Mouse (Mus musculus): ENCODE results near the gene Nkd1. TPM values are rescaled to one million over a fixed set of nuclear protein-coding genes. Genes with fewer than 3 reads are reported as not detected.
A peak's percentile ranks its signal among the peaks of the same experiment; 100 is the strongest.

Nkd1 gene
- polyA plus RNA-seq, 1 experiment: 3.4 TPM

DNA sequence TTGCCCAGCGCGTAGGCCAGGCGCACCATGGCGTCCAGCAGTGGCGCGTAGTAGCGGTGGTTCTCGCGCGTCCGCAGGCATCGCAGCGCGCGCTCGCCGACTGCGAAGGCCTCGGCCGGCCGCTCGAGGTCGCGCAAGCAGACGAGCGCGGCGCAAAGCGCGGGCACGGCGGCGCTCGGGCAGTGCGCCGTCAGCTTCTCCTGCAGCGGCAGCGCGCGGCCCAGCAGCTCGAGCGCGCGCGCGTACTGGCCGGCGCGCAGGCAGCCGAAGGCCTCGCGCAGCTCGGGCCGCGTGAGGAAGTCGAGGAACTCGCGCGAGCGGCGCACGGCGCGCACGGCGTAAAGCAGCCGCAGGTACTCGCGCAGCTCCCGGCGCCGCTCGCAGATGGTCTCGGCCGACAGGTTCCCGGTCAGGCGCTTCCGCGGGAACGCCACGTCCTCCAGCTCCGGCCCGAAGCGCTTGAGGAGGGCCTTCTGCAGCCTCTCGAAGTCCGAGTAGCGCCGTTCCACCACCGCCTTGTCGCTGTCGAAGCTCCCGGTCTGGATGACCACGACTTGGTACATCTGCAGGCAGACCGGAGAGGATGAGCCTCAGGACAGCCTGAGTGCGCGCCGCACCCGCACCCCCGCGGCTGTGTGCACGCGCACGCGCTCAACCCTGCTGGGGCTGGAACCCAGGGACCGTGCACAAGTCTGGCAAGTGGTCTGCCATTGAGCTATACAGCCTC, 106.3 kb downstream of the Nkd1 start:
- Histone ChIP-seq H3K36me3 (ENCODE audit: control insufficient read depth, insufficient read depth, low read length) (peaks cover 42% of the 10 kb centered on the region), H3K27ac (ENCODE audit: control insufficient read depth, insufficient read depth, low read length) (no peak overlapping the region), H3K4me1 (replicated peaks; ENCODE audit: control insufficient read depth, insufficient read depth, low read length) (0 out of 2 replicates have a peak, but pooled peaks cover 4% of the 10 kb centered on the region), H3K4me3 (ENCODE audit: control insufficient read depth, insufficient read depth, low read length) (no peak overlapping the region), H3K27me3 (ENCODE audit: control insufficient read depth, insufficient read depth, low read length) (no peaks in the 10 kb centered on the region)
- TF ChIP-seq POLR2A (IDR thresholded peaks at IDR 0.05; ENCODE audit: control insufficient read depth, extremely low read depth, insufficient read depth, low read length, poor library complexity): no peak
- TF ChIP-seq CTCF (IDR thresholded peaks at IDR 0.05; ENCODE audit: borderline replicate concordance, control insufficient read depth, extremely low read depth, insufficient read depth, low read length, poor library complexity): no peak
- 98% methylated on average over 105 of the region's 105 CpGs for WGBS
- no peak for DNase-seq

DNA sequence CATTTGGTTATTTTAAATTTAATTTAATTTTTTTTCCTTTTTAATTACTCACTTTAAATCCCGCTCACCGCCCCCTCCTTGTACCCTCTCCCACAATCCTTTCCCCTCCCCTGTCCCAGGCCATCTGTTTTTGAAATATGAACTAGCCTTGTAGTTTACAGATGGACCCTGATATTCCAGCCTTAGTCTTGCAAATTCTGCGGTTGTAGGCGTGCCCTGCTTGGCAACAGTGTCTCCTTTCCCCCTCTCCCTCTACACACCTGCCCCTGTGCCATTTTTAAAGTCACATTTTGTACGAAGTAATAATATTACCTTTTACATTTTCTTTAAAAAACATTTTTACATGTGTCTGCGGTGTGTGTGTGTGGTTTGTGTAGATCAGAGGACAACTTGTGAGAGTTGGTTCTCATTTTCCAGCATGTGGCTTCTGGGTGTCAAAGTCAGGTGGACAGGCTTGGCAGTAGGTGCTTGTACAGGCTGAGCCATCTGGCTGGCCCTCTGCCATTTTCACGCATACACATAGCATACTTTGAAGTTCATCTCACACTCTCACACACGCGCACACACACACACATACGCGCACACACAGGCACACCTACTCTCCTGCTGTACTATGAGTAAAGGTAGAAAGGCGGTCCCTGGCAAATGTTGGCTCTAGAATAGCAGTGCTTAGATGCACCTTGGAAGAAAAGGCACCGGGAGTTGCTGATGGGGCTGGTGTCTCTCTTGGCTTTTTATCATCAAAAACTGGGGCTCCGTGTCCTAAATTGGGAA, 107.0 kb downstream of the Nkd1 start:
- DNase-seq: no peak
- Histone ChIP-seq H3K36me3 (ENCODE audit: control insufficient read depth, insufficient read depth, low read length) (peaks cover 42% of the 10 kb centered on the region), H3K4me3 (ENCODE audit: control insufficient read depth, insufficient read depth, low read length) (no peak overlapping the region), H3K4me1 (replicated peaks; ENCODE audit: control insufficient read depth, insufficient read depth, low read length) (peaks cover 5% of the 10 kb centered on the region; the same call in 1 of the 2 replicates), H3K27me3 (ENCODE audit: control insufficient read depth, insufficient read depth, low read length) (no peaks in the 10 kb centered on the region), H3K27ac (ENCODE audit: control insufficient read depth, insufficient read depth, low read length) (no peak overlapping the region)
- TF ChIP-seq CTCF (IDR thresholded peaks at IDR 0.05; ENCODE audit: borderline replicate concordance, control insufficient read depth, extremely low read depth, insufficient read depth, low read length, poor library complexity) (no peak), POLR2A (IDR thresholded peaks at IDR 0.05; ENCODE audit: control insufficient read depth, extremely low read depth, insufficient read depth, low read length, poor library complexity) (no peak)
- WGBS: 92% methylated on average over 14 of the region's 14 CpGs

DNA sequence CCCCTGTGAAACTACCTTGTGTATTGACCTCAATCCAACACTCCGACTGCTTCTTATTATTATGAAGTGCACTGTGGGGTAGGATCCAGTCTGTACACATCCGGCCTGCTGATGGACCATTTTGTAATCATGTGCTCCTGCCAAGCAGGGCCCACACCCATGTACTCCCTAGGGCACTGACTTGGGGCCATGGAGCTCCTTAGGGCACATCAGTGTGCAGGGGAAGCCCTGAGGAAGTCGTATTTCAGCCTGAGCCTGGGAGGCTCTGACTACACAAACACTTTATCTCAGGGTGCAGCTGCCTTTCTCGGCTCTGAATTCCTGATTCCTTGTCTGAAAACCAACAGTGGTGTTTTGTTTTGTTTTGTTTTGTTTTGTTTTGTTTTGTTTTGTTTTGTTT, 109.1 kb downstream of the Nkd1 start:
- H3K27ac ChIP-seq (ENCODE audit: control insufficient read depth, insufficient read depth, low read length): no peak overlapping the region
- DNase-seq: no peak

DNA sequence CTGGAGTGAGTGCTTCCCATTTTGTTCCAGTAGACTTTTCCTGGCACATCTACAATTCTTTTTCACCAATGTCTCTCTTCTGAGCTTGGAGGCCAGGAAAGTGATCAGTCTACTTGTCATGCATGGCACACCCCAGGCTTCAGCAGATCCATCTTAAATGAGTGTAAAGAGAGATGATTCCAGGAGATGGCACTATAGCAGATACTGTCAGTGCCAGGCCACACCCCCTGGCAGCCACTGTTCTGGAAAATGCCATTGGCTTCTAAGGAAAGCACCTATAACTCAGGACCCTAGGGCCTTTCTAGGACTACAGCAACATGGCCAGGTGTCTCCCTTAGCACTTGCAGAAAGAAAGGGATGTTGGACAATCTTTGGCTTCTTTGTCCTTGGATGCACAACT, 109.9 kb downstream of the Nkd1 start:
- peaks cover 24% of the 10 kb centered on the region for H3K4me1 ChIP-seq (replicated peaks; ENCODE audit: control insufficient read depth, insufficient read depth, low read length)
- no peak for TF ChIP-seq CTCF (IDR thresholded peaks at IDR 0.05; ENCODE audit: borderline replicate concordance, control insufficient read depth, extremely low read depth, insufficient read depth, low read length, poor library complexity)
- TF ChIP-seq POLR2A (IDR thresholded peaks at IDR 0.05; ENCODE audit: control insufficient read depth, extremely low read depth, insufficient read depth, low read length, poor library complexity): no peak
- H3K4me3 ChIP-seq (ENCODE audit: control insufficient read depth, insufficient read depth, low read length): no peak overlapping the region
- H3K36me3 ChIP-seq (ENCODE audit: control insufficient read depth, insufficient read depth, low read length): peaks cover 34% of the 10 kb centered on the region
- no peaks in the 10 kb centered on the region for H3K27me3 ChIP-seq (ENCODE audit: control insufficient read depth, insufficient read depth, low read length)
- no peak overlapping the region for H3K27ac ChIP-seq (ENCODE audit: control insufficient read depth, insufficient read depth, low read length)
- DNase-seq: peak; percentile 30

More for the DNA sequence above, 109.1 kb downstream of the Nkd1 start:
- Histone ChIP-seq H3K4me1 (replicated peaks; ENCODE audit: control insufficient read depth, insufficient read depth, low read length) (peaks cover 20% of the 10 kb centered on the region), H3K36me3 (ENCODE audit: control insufficient read depth, insufficient read depth, low read length) (peaks cover 42% of the 10 kb centered on the region), H3K4me3 (ENCODE audit: control insufficient read depth, insufficient read depth, low read length) (no peak overlapping the region), H3K27me3 (ENCODE audit: control insufficient read depth, insufficient read depth, low read length) (no peaks in the 10 kb centered on the region)
- TF ChIP-seq CTCF (IDR thresholded peaks at IDR 0.05; ENCODE audit: borderline replicate concordance, control insufficient read depth, extremely low read depth, insufficient read depth, low read length, poor library complexity): no peak
- 91% methylated on average over 4 of the region's 4 CpGs for WGBS

DNA sequence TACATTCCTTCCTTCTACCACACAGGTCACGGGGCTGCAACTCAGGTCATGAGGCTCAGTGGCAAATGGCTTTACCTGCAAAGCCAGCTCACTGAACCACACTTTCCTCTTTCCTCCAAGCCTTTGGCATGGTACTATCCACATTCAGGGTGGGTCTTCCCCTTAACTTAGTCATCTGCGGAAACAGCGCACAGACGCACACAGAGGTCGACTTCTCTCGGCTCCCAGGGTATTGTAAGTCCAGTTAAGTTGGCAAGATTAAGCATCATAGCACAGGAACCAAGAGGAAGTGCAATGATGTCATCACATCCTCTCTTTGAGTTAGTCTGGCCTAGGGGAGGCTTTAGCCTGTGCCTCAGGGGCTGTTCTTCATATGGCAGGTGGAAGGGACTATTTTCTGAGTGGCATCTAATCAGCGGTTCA, 112.2 kb downstream of the Nkd1 start:
- no peak for TF ChIP-seq CTCF (IDR thresholded peaks at IDR 0.05; ENCODE audit: borderline replicate concordance, control insufficient read depth, extremely low read depth, insufficient read depth, low read length, poor library complexity)
- Histone ChIP-seq H3K36me3 (ENCODE audit: control insufficient read depth, insufficient read depth, low read length) (peaks cover 18% of the 10 kb centered on the region), H3K4me1 (replicated peaks; ENCODE audit: control insufficient read depth, insufficient read depth, low read length) (peaks cover 26% of the 10 kb centered on the region), H3K27ac (ENCODE audit: control insufficient read depth, insufficient read depth, low read length) (peak overlapping the region; percentile 22; the same call in 1 of the 2 replicates), H3K27me3 (ENCODE audit: control insufficient read depth, insufficient read depth, low read length) (no peaks in the 10 kb centered on the region), H3K4me3 (ENCODE audit: control insufficient read depth, insufficient read depth, low read length) (no peak overlapping the region)
- WGBS: 61% methylated on average over 7 of the region's 7 CpGs
- no peak for DNase-seq

DNA sequence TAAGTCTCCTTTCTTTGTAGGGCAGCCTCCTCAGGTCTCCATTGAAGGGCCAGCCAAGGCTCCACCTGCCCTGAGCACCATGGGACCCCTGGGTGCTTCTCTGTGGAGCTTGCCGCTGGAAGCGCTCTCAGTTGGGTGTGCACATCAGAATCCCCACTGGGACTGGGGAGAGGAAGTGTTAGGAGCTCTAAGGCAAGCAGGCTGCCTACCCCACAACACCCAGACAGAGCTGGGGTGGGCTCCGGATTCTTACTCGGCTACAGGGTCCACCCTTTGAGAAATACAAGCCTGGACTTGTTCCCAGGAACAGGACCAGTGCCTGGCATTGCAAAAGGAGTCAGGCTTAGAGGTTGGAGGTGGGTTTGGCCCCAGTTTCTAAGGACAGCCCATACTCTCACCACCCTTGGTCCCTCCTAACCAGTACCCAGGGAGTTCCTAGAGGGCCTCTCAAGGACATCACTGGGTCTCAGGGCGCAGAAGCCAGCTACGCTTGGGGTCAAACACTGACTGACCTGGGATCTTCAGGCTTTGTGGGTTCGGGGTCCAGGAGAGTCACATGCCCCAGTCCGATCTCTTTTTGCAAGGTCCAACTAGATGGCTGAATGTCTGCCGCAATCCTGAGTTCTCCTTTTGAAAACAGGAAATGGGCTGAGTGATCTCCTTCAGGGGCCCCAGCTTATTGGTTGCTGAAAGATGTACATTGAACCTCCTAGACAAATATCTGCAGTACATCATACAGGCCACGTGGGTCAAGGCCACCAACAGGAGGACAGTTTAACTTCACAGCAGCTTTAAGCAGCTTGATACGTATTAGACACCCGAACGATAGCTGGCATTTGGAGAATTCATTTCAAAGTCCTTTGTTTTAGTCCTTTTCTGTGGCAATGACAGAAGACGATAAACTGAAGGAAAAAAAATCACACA, 114.6 kb downstream of the Nkd1 start, which contains the start of gene Snx20:
Gene Snx20, minus strand, starts transcription at position 655 of the 924 bp plus-strand sequence.
- Histone ChIP-seq H3K4me1 (replicated peaks; ENCODE audit: control insufficient read depth, insufficient read depth, low read length) (peaks cover 26% of the 10 kb centered on the region), H3K36me3 (ENCODE audit: control insufficient read depth, insufficient read depth, low read length) (no peaks in the 10 kb centered on the region), H3K27me3 (ENCODE audit: control insufficient read depth, insufficient read depth, low read length) (no peaks in the 10 kb centered on the region), H3K27ac (ENCODE audit: control insufficient read depth, insufficient read depth, low read length) (peak within 1 kb of the TSS; percentile 73), H3K4me3 (ENCODE audit: control insufficient read depth, insufficient read depth, low read length) (peak within 1 kb of the TSS; percentile 92)
- TF ChIP-seq POLR2A (IDR thresholded peaks at IDR 0.05; ENCODE audit: control insufficient read depth, extremely low read depth, insufficient read depth, low read length, poor library complexity) (no peak), CTCF (IDR thresholded peaks at IDR 0.05; ENCODE audit: borderline replicate concordance, control insufficient read depth, extremely low read depth, insufficient read depth, low read length, poor library complexity) (no peak)
- DNase-seq: peak; percentile 70
- WGBS: 10% methylated on average over 14 of the region's 14 CpGs
